Mouse (Mus musculus): ENCODE data around the gene Idua. TPM values are rescaled to one million over a fixed set of nuclear protein-coding genes. Genes with fewer than 3 reads are reported as not detected.

Gene Idua
- total RNA-seq, 2 experiments from 2014 or later: 11.8 to 12.5 TPM

DNA sequence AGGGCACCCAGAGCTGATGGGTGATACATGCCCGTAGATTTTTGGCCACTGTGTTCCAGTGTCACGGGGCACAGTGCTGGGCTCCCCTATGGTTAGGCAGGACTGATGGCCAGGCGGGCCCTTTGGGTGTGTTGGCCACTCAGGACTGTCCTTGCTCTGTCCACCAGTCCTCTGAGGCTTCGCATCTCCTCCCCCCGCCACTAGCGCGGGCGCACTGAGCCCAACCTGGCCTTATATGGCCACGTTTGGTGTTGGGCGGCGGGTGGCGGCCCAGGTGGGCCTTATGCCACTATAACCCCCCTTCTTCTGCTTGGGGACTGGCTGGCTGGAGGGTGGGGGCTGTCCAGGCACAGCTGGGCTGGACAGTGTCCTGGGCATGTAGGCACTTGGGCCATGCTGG, 35.7 kb downstream of the Idua start:
- H3K27ac ChIP-seq: peak overlapping the region; percentile 81
- intact Hi-C loops (cut with DNase I): loop anchor here (2.0 kb wide), 1 partner anchor 67 kb away; the partner anchor contains the start of genes Gak and Tmem175
- DNase-seq: peak; percentile 60
- TF ChIP-seq CTCF (IDR thresholded peaks at IDR 0.05): no peak
- H3K4me3 ChIP-seq: no peak overlapping the region

DNA sequence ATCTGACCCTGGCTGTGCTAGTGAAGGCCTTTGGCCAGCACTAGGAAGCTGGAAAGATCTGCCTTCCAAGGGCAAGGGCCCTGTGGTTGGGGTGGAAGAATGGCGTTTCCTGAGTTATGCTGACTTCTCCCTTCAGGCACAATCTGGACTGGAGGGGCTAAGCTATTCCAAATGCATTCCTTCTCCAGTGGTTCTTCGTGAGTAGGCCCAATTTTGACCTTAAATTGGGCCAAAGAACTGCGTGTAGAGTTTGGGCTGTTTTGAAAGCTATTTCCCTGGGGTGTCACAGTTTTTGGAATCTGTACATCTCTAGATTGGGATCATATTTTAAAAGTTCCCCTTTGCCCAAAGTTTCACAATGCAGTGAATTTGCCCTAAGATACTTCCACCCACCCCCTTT, 36.4 kb downstream of the Idua start:
- intact Hi-C loops (cut with DNase I): no loop called here
- peak overlapping the region; percentile 44; the same call in 1 of the 2 replicates for H3K27ac ChIP-seq
- DNase-seq: no peak
- TF ChIP-seq CTCF (IDR thresholded peaks at IDR 0.05): no peak
- H3K4me3 ChIP-seq: peak overlapping the region; percentile 13; the same call in 1 of the 2 replicates

DNA sequence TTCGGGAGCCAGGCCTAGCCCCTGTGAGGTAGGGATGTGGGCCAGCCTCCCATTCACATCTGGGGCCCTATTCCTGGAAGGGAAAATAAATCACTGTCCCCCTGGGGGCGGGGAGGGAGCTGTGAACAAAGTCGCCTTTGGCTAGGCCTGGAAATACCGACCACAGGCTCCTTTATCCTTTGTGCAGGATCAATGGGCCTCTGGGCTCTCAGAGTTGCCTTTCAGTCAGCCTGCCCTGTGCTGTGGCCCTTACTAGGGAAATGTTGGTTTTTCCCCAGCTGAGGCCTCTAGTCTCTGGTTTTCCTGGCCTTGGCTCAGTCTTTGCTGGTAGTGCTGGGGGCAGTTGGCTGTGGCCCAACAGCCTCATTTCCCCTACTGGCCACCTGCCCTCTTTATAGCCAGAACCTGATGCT, 37.2 kb downstream of the Idua start:
- no peak for TF ChIP-seq CTCF (IDR thresholded peaks at IDR 0.05)
- no peak for DNase-seq
- Histone ChIP-seq H3K27ac (peak overlapping the region; percentile 24), H3K4me3 (no peak overlapping the region)
- intact Hi-C loops (cut with DNase I): no loop called here

DNA sequence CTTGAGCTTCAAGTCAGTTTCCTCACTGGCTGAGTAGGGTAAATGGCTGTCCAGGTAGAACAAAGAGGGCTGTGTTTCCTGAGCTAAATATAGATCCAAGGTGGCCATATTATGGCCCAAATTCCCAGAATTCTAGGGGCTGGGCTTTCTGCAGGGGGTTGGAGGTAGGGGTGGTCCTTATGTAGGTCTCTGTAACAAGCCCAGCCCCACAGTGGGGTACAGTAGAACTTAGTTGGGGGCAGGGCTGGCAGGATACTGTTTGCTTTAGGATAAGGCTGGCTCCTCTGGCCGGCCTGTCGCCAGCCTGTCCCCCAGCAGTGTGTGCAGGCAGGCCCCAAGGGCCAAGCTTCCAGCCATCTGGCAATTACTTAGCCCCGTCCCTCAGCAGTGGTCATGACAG, 40.2 kb downstream of the Idua start:
- no peak for DNase-seq
- Histone ChIP-seq H3K4me3 (no peak overlapping the region), H3K27ac (no peak overlapping the region)
- no peak for TF ChIP-seq CTCF (IDR thresholded peaks at IDR 0.05)
- intact Hi-C loops (cut with DNase I): no loop called here

DNA sequence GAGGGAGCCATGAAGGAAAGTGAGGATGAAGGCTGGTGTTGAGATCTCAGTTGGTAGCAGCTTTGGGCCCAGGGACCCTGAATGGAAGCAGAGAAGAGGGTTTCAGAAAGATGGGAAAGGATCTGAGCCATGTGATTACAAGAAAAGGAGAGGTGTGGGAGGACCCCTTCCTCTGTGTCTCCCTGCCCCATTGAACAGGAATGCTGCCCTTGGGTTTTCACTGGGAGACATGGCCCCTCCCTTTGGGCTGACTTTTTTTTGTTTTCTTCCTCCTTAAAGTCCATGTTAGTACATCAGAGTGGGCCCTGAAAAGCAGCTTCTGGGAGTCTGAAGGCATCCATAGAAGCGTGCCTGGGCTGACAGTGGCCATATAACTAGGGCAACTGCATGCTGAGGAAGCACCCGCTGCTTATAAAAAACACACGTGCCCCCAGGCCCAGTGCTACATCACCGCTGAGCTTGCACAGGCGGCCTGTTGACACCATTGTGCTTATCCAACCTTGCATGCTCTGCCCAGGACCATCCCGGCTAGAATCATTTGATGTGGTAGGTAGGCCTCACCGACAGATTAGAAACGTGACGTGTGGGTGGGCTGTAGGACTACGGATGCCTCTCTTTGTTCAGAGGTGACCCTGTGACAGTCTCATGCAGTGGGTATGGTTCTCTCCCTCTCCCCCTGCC, 41.4 kb downstream of the Idua start:
- DNase-seq: no peak
- TF ChIP-seq CTCF (IDR thresholded peaks at IDR 0.05): no peak
- intact Hi-C loops (cut with DNase I): no loop called here
- Histone ChIP-seq H3K4me3 (no peak overlapping the region), H3K27ac (no peak overlapping the region)

DNA sequence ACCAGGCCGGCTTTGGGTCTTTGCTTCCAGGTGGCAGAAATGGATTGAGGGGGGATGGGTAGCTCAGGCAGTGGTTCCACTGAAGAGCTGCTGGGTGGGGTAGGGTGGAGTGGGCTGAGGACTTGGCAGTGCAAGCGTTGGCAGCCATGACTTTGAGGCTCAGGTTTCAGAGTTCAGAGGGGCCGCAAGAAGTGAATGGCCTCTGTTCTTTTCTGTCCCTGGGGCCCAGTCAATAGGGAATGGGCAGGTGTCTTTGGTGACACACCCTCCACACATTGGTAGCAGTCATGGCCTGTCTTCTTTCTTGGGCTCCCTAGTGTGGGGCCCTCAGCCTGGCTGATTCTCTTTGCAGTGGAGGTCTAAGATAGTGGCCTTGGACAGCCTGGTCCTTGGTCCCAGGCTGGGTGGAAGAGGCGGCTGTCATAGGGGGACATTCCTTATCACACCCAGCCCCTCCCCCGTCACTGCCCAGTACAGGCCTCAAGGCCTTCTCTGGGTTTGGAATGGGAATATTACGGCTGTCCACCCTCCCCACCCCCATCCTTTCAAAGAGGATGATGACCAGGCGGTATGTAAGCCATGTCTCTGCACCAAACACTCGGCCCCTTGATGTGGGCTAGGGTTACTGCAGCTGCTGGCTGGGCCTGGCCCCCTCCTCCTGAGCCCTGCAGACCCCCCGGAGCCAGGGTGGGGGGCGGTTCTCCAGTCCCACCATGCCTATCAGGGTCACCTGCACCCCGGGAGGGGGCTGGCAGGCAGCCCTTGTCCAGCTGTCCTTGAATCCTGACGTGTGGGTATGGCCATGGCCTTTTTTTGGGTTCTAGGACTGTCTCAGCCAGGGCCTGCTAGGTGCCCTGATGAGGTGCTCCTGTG, 43.9 kb downstream of the Idua start:
- no peak for DNase-seq

DNA sequence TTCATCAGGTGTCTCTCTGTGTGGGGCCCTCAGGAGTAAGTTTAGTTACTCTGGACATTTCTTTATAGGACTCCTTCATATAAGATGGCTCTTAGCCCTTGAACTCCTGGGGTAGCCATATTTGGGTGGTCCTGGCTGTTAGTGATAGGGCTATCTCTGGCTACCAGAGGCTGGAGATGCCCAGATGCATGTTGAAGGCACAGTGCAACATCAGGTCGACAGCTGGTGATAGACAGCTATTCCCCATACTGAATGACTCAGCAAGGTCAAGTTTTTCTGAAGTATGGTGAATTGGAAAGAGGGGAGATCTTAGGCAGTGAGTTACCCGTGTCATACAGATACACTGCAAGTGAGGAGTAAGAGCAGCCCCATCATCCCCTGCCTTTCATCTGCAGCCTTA, 47.6 kb downstream of the Idua start:
- intact Hi-C loops (cut with DNase I): no loop called here
- H3K27ac ChIP-seq: no peak overlapping the region
- no peak overlapping the region for H3K4me3 ChIP-seq
- DNase-seq: no peak
- TF ChIP-seq CTCF (IDR thresholded peaks at IDR 0.05): no peak

More for the DNA sequence above, 43.9 kb downstream of the Idua start:
- TF ChIP-seq CTCF (IDR thresholded peaks at IDR 0.05): no peak
- H3K4me3 ChIP-seq: no peak overlapping the region
- intact Hi-C loops (cut with DNase I): no loop called here
- H3K27ac ChIP-seq: no peak overlapping the region

DNA sequence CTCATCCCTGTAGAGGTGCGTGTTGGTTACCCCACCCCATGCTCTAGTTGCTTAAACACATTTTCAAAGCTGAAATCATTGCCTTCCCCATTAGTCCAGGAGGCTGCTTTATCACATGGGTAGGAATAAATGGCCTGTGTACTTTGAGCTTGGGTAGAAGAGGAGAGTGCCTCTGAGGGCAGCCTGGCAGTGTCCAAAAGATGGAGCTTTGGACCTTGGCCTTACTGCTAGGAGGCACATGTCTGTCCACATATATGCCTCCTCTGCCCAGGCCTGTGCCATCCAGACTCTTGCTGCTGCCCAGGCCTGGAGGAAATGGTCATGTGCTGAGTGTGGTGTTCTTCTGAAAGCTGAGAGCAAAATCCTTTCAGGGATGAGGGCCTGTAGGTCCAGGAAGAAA, 48.3 kb downstream of the Idua start:
- DNase-seq: no peak
- no peak overlapping the region for H3K27ac ChIP-seq
- intact Hi-C loops (cut with DNase I): no loop called here
- TF ChIP-seq CTCF (IDR thresholded peaks at IDR 0.05): no peak
- no peak overlapping the region for H3K4me3 ChIP-seq

DNA sequence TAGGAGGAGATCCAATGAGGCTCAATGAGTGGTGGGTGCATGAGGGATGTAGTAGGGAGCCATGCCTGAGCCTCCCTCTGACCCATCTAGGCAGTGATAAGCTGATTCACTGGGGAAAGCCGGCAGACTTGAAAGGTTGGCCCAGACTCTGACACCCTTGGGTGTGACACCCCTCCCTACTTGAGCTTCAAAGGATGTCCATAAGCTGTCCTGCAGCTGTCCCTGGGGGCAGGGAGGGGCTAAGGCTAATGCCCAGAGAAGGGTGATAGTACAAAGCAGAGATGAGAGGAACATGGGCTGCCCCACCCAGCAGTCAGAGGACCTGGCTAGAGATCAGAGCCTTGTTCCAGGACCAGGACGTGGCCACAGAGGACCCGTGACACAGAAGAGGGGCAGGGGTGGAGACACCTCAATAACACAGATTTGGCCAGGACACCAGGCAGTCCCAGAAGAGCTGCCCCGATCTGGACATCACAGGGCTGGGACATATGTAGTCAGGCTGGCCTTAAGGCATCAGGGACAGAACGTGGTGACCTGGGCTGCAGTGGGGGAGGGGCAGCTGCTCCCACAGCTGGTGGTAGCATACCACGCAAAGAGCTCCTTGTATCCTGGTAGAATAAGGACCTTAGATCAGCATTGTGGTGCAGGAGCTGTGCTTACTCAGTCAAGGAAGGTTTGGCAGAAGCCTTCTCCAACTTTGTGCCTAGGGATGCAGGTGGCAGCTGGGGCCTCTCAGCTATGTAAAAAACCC, 49.0 kb downstream of the Idua start:
- intact Hi-C loops (cut with DNase I): no loop called here
- Histone ChIP-seq H3K4me3 (no peak overlapping the region), H3K27ac (no peak overlapping the region)
- DNase-seq: no peak
- TF ChIP-seq CTCF (IDR thresholded peaks at IDR 0.05): no peak

DNA sequence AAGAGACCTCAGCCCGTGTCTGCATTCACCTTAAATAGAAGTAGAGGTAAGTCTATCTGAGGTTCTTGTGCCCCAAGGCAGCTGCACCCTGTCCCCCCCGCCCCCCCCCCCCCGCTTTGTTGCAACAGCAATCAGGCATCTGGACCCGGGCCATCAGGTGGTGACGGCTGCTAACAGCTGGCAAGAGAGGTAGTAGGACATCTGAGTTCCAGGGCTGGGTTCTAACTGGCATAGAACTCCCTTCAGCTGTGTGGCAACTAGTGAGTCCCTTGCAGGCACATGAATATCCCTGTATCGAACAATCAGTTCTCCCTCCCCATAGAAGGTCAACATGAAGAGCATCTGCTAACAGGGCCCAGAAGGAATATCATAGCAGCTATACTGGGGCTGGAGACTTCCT, 51.8 kb downstream of the Idua start:
- TF ChIP-seq CTCF (IDR thresholded peaks at IDR 0.05): no peak
- Histone ChIP-seq H3K27ac (no peak overlapping the region), H3K4me3 (no peak overlapping the region)
- DNase-seq: no peak
- intact Hi-C loops (cut with DNase I): no loop called here

DNA sequence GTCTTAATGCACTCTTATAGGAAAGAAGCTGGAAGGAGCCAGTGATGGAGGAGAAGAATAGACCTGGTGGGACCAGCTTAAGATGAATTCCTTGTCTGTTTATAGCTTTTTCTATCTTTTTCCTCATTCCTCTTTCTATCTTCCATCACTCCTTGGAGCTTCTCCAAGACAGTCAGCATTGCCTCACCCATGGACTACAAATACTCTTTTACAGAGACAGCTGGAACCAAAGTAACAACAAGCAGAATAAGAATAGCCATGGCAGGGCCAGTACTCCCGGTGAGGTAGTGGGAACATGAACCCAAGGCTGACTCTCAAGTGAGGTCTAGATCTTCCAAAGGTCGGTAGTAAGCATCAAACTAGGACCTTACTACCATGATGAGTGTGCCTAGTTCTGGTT, 53.0 kb downstream of the Idua start:
- Histone ChIP-seq H3K27ac (peak overlapping the region; percentile 28), H3K4me3 (no peak overlapping the region)
- intact Hi-C loops (cut with DNase I): no loop called here
- TF ChIP-seq CTCF (IDR thresholded peaks at IDR 0.05): no peak
- DNase-seq: no peak

DNA sequence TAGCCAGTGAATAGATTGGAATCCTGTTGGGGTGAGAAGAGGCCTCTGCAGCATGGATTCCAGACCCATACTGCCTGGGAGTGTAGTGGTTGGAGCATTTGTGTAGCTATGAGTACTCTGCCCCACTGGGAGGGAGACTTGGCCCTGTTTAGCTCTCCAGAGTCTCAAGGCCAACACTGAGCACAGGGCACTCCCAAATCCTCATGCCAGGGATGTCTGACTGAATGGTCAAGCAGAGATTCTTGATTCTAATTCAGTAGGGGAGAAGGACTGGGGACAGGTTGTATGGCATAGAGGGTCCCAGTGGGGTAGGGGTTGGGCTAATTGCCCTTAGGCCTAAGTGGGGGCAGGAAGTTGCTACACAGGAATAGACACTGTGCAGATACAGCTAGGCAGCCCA, 53.6 kb downstream of the Idua start:
- DNase-seq: no peak
- H3K4me3 ChIP-seq: no peak overlapping the region
- no peak for TF ChIP-seq CTCF (IDR thresholded peaks at IDR 0.05)
- H3K27ac ChIP-seq: peak overlapping the region; percentile 62
- intact Hi-C loops (cut with DNase I): no loop called here

DNA sequence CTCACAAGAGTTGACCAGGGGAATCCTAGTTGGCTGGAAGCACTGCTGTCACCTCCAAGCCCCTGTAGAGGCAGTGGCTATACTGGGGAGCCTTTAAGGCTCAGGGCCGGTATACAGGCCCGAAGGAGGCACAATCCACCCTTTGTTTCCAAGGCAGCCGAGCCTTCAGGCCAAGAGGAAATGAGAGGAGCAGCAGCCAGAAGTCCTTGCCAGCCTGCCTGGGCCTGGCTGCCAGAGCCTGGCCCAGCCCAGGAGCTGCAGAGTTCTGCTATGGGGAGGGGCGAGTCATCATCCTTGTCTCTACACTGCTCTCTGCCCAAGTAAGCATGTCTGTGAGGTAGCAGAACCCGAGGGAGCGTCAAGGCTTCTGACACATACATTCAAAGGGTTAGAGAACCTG, 54.0 kb downstream of the Idua start:
- peak overlapping the region; percentile 62 for H3K27ac ChIP-seq
- intact Hi-C loops (cut with DNase I): no loop called here

More for the DNA sequence above, 54.0 kb downstream of the Idua start:
- TF ChIP-seq CTCF (IDR thresholded peaks at IDR 0.05): no peak
- DNase-seq: peak; percentile 54
- H3K4me3 ChIP-seq: no peak overlapping the region

Data from gastrocnemius, adult 2 months (tissue).